Mouse (Mus musculus) ES-E14 (cell line): ENCODE data around the gene Trpm8. TPM values are rescaled to one million over a fixed set of nuclear protein-coding genes. Genes with fewer than 3 reads are reported as not detected.

Source experiments
- DNase-seq: peaks from one replicate; pipeline ENCODE4 v3.0.0-alpha.2; 2013; ENCODE audit warnings: low read depth, low spot score
- H3K27ac ChIP-seq: 2 replicates; pipeline ENCODE4 v1.5.1; 2012; ENCODE audit warnings: low read depth, mild to moderate bottlenecking, low read length, moderate library complexity, mixed read lengths; ENCODE audit not compliant: poor library complexity, insufficient read depth, severe bottlenecking
- H3K36me3 ChIP-seq: 2 replicates; pipeline ENCODE4 v1.6.1; 2012; ENCODE audit warnings: mild to moderate bottlenecking, low read length, moderate library complexity, mixed read lengths; ENCODE audit not compliant: control insufficient read depth, poor library complexity, insufficient read depth, severe bottlenecking
- H3K4me1 ChIP-seq, 2 experiments: fragments of 150-350 bp in 1 of 2; sonication (generic) in 1 of 2; 2 replicates each; pipeline ENCODE4 v1.6.1; 2012; ENCODE audit warnings: low read length in 2 of 2, mild to moderate bottlenecking in 1 of 2, mixed read lengths in 1 of 2; ENCODE audit not compliant: control insufficient read depth in 2 of 2, insufficient read depth in 2 of 2, poor library complexity in 1 of 2
- H3K4me3 ChIP-seq, 2 experiments: fragments of 150-350 bp in 1 of 2; sonication (generic) in 1 of 2; 2 replicates each; pipeline ENCODE4 v1.5.1; 2012; ENCODE audit warnings: low read length in 2 of 2, low read depth in 1 of 2, mild to moderate bottlenecking in 1 of 2, mixed read lengths in 1 of 2; ENCODE audit not compliant: insufficient read depth in 1 of 2, poor library complexity in 1 of 2, severe bottlenecking in 1 of 2
- H3K9ac ChIP-seq: 2 replicates; pipeline ENCODE4 v1.6.1; 2012; ENCODE audit warnings: low read depth, mild to moderate bottlenecking, low read length, mixed read lengths; ENCODE audit not compliant: poor library complexity, insufficient read depth, severe bottlenecking
- H3K9me3 ChIP-seq: fragments of 150-350 bp; sonication (generic); 2 replicates; pipeline ENCODE4 v1.6.1; 2012; ENCODE audit warnings: low read depth, mild to moderate bottlenecking, low read length; ENCODE audit not compliant: control insufficient read depth, insufficient read depth
- CHD2 ChIP-seq: IDR thresholded peaks from 2 replicates; pipeline ENCODE4 v1.6.1; 2014; ENCODE audit warnings: mild to moderate bottlenecking, low read depth, low read length, inconsistent platforms
- HCFC1 ChIP-seq: IDR thresholded peaks from 2 replicates; pipeline ENCODE4 v1.6.1; 2012; ENCODE audit warnings: low read length, inconsistent platforms, borderline replicate concordance; ENCODE audit not compliant: insufficient read depth
- MAFK ChIP-seq: IDR thresholded peaks from 2 replicates; pipeline ENCODE4 v1.6.1; 2014; ENCODE audit warnings: mild to moderate bottlenecking, low read depth, low read length, inconsistent platforms; ENCODE audit not compliant: insufficient read depth
- ZC3H11A ChIP-seq: IDR thresholded peaks from 2 replicates; pipeline ENCODE4 v1.6.1; 2012; ENCODE audit warnings: low read depth, mild to moderate bottlenecking, inconsistent platforms, low read length, borderline replicate concordance
- ZNF384 ChIP-seq: IDR thresholded peaks from 2 replicates; pipeline ENCODE4 v1.6.1; 2012; ENCODE audit warnings: low read depth, low read length, inconsistent platforms
- in situ Hi-C, 2 experiments: fragments of 600-800 bp; cut with MboI; formaldehyde crosslinking; loops; one replicate each; pipeline ENCODE4 v1.15.1; 2025; ENCODE audit warnings: low sequenced_read_pairs in 2 of 2, inconsistent platforms in 1 of 2; ENCODE audit not compliant: unreplicated experiment in 2 of 2
- total RNA-seq: library from RNA; depleted of rRNA; stranded (reverse); fragments of 300-350 nt; gene quantifications from 2 replicates; pipeline ENCODE4 v1.2.3, GENCODE M21; 2012

Trpm8 gene
- total RNA-seq, 1 experiment: 0.04 TPM

DNA sequence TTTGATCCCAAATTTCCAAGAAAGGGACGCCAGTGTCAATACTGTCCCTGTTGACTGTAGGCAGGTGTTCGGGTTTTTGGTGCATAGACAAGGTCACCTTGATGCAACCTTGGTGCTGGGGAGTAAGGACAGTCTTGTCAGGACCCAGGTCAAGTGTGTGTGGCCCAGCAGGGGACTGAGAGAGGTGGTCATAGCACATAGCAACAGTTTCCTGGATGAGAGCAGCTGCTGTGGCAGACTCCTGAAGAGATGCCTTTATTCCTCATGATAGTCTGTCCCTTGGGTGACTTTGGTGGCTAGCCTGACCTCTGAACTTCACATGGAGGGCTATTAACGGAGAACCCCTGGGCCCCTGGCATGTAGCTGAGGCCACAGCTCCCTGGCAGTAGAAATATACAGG, 45.6 kb downstream of the Trpm8 start:
- Histone ChIP-seq H3K9me3 (no peaks in the 10 kb centered on the region), H3K27ac (no peak overlapping the region), H3K4me1 (no peaks in the 10 kb centered on the region), H3K36me3 (no peaks in the 10 kb centered on the region), H3K4me3 (no peak overlapping the region), H3K9ac (no peak overlapping the region)
- TF ChIP-seq MAFK: no peak
- TF ChIP-seq ZC3H11A: no peak
- TF ChIP-seq HCFC1: no peak
- TF ChIP-seq CHD2: no peak
- no peak for TF ChIP-seq ZNF384
- no peak for DNase-seq
- in situ Hi-C loops: no loop called here

DNA sequence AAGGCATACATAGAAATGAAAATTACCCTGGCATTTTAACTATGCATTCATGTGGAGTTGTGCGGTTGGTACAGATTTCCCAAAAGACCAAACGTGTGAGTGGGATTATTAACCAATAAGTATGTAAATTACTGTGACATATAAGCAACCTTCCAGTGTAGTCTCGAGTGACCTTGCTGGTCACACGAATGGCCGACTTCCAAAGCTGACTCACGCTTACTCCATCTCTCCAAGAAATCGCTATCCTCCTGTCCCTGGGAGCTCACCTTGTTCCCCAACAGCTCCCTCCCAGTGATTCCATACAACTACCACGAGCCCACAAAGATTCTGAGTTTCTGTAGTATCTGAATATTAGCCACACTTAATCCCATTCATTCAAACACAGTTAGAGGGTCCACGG, 62.0 kb downstream of the Trpm8 start:
- no peak overlapping the region for H3K4me3 ChIP-seq
- H3K9me3 ChIP-seq: no peaks in the 10 kb centered on the region
- in situ Hi-C loops: no loop called here
- no peak for DNase-seq
- no peak overlapping the region for H3K27ac ChIP-seq
- no peaks in the 10 kb centered on the region for H3K36me3 ChIP-seq
- H3K9ac ChIP-seq: no peak overlapping the region
- H3K4me1 ChIP-seq: no peaks in the 10 kb centered on the region
- TF ChIP-seq ZNF384 (no peak), HCFC1 (no peak), CHD2 (no peak), ZC3H11A (no peak), MAFK (no peak)

DNA sequence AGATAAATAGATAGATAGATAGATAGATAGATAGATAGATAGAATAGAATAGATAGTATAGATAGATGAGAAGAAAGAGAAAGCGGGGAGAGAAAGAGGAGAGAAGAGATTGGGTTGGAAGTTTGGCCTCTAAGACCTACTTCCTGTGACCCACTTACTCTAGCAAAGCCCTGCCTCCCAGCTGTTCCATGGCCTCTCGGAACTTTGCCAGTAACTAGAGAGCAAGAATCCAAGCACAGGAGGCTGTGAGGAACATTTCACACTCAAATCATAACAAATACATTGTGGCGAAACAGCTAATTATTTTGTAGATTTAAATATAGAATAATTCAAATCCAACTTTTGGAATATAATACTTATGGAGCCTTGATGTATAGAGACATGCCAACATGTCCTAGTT, 65.2 kb downstream of the Trpm8 start:
- Histone ChIP-seq H3K4me1 (no peaks in the 10 kb centered on the region), H3K4me3 (no peak overlapping the region), H3K9ac (no peak overlapping the region), H3K36me3 (no peaks in the 10 kb centered on the region), H3K27ac (no peak overlapping the region), H3K9me3 (no peaks in the 10 kb centered on the region)
- no peak for TF ChIP-seq HCFC1
- TF ChIP-seq CHD2: no peak
- no peak for TF ChIP-seq MAFK
- no peak for TF ChIP-seq ZC3H11A
- TF ChIP-seq ZNF384: no peak
- no peak for DNase-seq
- in situ Hi-C loops: no loop called here

DNA sequence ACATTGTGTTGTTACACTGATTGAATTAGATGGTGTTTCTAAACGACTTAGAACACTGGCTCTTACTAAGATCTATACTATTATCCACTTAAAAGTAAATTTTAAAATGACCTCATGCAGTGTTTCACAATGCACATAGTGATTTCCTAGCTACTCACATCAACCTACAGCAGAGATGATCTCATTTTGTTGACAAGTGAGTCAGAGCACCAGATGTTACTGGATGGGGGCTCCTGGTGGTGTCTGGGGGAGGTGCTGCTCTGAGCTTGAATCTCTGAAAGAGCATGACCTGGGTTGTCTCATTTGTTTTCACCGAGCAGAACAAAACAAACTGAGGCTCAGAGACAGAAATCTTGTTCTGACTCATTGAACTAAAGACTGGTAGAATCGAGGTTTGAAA, 68.1 kb downstream of the Trpm8 start:
- no peak for TF ChIP-seq HCFC1
- no peak for TF ChIP-seq MAFK
- no peak for TF ChIP-seq ZC3H11A
- TF ChIP-seq CHD2: no peak
- TF ChIP-seq ZNF384: no peak
- Histone ChIP-seq H3K27ac (no peak overlapping the region), H3K4me1 (no peaks in the 10 kb centered on the region), H3K36me3 (no peaks in the 10 kb centered on the region), H3K9me3 (no peaks in the 10 kb centered on the region), H3K4me3 (no peak overlapping the region), H3K9ac (no peak overlapping the region)
- DNase-seq: no peak
- in situ Hi-C loops: no loop called here

DNA sequence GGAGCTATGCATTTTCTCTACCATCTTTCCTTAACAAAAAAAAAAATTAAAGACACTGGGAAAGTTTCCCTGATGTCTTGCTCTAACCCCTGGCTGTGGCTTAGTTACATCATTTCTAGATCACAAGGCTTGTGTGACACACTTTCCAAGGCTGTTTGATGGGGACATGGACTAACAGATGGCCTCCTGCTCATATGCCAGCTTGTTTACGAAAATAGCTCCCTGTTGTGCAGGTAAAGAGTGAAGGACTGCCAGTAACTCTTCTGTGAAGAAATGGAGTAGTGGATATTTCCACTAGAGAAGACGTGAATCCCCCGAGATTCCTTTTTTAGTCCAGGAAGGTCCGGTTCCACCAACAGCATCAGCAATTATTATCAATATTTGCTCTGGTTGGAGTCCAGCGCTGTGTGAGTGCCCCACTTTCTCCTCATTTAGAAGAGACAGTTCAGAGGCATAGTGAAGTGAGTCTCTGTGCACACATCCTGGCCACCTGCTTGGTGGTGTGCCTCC, 71.1 kb downstream of the Trpm8 start:
- Histone ChIP-seq H3K4me1 (no peaks in the 10 kb centered on the region), H3K9me3 (no peaks in the 10 kb centered on the region), H3K9ac (no peak overlapping the region), H3K4me3 (no peak overlapping the region), H3K27ac (no peak overlapping the region), H3K36me3 (no peaks in the 10 kb centered on the region)
- TF ChIP-seq ZNF384 (no peak), MAFK (no peak), ZC3H11A (no peak), HCFC1 (no peak), CHD2 (no peak)
- DNase-seq: no peak
- in situ Hi-C loops: no loop called here
